Mouse (Mus musculus): ENCODE measurements at regions not wholly inside any gene's neighbourhood (a gene's known extent, or its start where the extent isn't known, plus 50 kb on each side); places are given as distances from the start of the nearest gene placed in this dataset.

DNA sequence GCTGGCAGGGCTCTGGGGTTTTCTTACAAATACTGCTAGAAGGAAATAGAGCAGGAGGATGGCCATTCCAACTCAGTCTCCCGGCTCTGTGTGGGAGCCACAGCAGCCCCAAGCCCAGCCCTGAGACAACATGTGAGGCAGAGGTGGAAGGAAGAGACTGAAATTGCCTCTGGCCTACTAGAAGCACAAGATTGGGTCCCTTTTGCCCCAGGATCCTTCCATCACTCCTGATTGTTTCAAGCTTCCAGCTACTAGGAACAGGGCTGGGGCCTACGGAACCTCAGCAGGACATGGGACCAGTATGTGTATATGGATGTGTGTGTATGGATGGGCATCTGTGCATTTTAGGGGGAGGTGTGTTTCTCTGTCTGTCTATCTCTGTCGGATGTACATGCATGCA, 97.9 kb downstream of the 1810010D01Rik start:
- H3K9me3 ChIP-seq (ENCODE audit: control insufficient read depth, low read length) = no peaks in the 10 kb centered on the region
- 85% methylated on average over 3 of the region's 3 CpGs for WGBS
- H3K4me3 ChIP-seq (replicated peaks; ENCODE audit: low read length) = no peak overlapping the region
- no peak for TF ChIP-seq POLR2A (IDR thresholded peaks at IDR 0.05; ENCODE audit: borderline replicate concordance, extremely low read depth, insufficient read depth, insufficient read length)
- H3K9ac ChIP-seq (ENCODE audit: low read depth, low read length, severe bottlenecking) = no peak overlapping the region
- H3K36me3 ChIP-seq (ENCODE audit: control insufficient read depth, insufficient read depth, low read length) = no peaks in the 10 kb centered on the region
- no peak overlapping the region for H3K4me2 ChIP-seq (replicated peaks; ENCODE audit: low read depth, low read length, severe bottlenecking)
- peaks cover 21% of the 10 kb centered on the region for H3K4me1 ChIP-seq (ENCODE audit: control insufficient read depth, insufficient read depth, low read length)
- ATAC-seq (ENCODE audit: low FRiP score, low read depth) (no peak), DNase-seq (ENCODE audit: low spot score) (no peak)
- no peak overlapping the region for H3K27ac ChIP-seq (replicated peaks; ENCODE audit: low read depth, low read length)
- H3K27me3 ChIP-seq (ENCODE audit: control insufficient read depth, insufficient read depth, low read length) = no peaks in the 10 kb centered on the region

GRCm38 (mm10) chr7:145109471-145109870, 98.4 kb downstream of the 1810010D01Rik start:
- Histone ChIP-seq H3K9ac (ENCODE audit: low read depth, low read length, severe bottlenecking) (no peak overlapping the region), H3K27me3 (ENCODE audit: control insufficient read depth, insufficient read depth, low read length) (no peaks in the 10 kb centered on the region), H3K4me3 (replicated peaks; ENCODE audit: low read length) (no peak overlapping the region), H3K4me1 (ENCODE audit: control insufficient read depth, insufficient read depth, low read length) (peaks cover 21% of the 10 kb centered on the region), H3K27ac (replicated peaks; ENCODE audit: low read depth, low read length) (no peak overlapping the region), H3K4me2 (replicated peaks; ENCODE audit: low read depth, low read length, severe bottlenecking) (no peak overlapping the region), H3K9me3 (ENCODE audit: control insufficient read depth, low read length) (no peaks in the 10 kb centered on the region), H3K36me3 (ENCODE audit: control insufficient read depth, insufficient read depth, low read length) (no peaks in the 10 kb centered on the region)
- TF ChIP-seq POLR2A (IDR thresholded peaks at IDR 0.05; ENCODE audit: borderline replicate concordance, extremely low read depth, insufficient read depth, insufficient read length) = no peak
- no peak for ATAC-seq (ENCODE audit: low FRiP score, low read depth)
- 73% methylated on average over 4 of the region's 4 CpGs for WGBS
- DNase-seq (ENCODE audit: low spot score) = no peak

DNA sequence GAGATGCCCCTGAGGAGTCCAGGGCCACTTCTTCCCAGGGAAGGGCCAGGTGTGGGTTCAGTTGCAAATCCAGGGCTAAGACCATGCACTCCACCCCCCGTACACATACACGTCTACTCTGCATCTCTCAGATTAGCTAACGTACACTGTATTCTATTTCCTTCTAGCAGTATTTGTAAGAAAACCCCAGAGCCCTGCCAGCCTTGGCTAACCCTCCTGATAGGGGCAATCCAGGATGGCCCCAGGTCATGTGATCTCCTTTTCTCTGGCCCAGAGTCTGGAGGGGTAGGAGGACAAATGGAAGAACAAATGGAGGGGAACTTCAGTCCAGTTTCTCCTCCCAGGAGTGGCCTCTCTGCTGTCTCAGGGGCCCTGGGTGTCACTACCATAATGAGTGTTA, 98.9 kb downstream of the 1810010D01Rik start:
- Histone ChIP-seq H3K4me3 (replicated peaks; ENCODE audit: low read length) (no peak overlapping the region), H3K27me3 (ENCODE audit: control insufficient read depth, insufficient read depth, low read length) (no peaks in the 10 kb centered on the region), H3K9me3 (ENCODE audit: control insufficient read depth, low read length) (no peaks in the 10 kb centered on the region), H3K27ac (replicated peaks; ENCODE audit: low read depth, low read length) (no peak overlapping the region), H3K36me3 (ENCODE audit: control insufficient read depth, insufficient read depth, low read length) (no peaks in the 10 kb centered on the region), H3K4me2 (replicated peaks; ENCODE audit: low read depth, low read length, severe bottlenecking) (no peak overlapping the region), H3K4me1 (ENCODE audit: control insufficient read depth, insufficient read depth, low read length) (peaks cover 21% of the 10 kb centered on the region), H3K9ac (ENCODE audit: low read depth, low read length, severe bottlenecking) (no peak overlapping the region)
- DNase-seq (ENCODE audit: low spot score) = no peak
- ATAC-seq (ENCODE audit: low FRiP score, low read depth) = no peak
- TF ChIP-seq POLR2A (IDR thresholded peaks at IDR 0.05; ENCODE audit: borderline replicate concordance, extremely low read depth, insufficient read depth, insufficient read length) = no peak
- WGBS = 73% methylated on average over 3 of the region's 3 CpGs

GRCm38 (mm10) chr7:145107575-145108170, 100.2 kb downstream of the 1810010D01Rik start:
- no peak for TF ChIP-seq POLR2A (IDR thresholded peaks at IDR 0.05; ENCODE audit: borderline replicate concordance, extremely low read depth, insufficient read depth, insufficient read length)
- WGBS = 80% methylated on average over 2 of the region's 2 CpGs
- H3K4me2 ChIP-seq (replicated peaks; ENCODE audit: low read depth, low read length, severe bottlenecking) = no peak overlapping the region
- DNase-seq (ENCODE audit: low spot score) (no peak), ATAC-seq (ENCODE audit: low FRiP score, low read depth) (no peak)
- H3K9ac ChIP-seq (ENCODE audit: low read depth, low read length, severe bottlenecking) = no peak overlapping the region
- no peaks in the 10 kb centered on the region for H3K9me3 ChIP-seq (ENCODE audit: control insufficient read depth, low read length)
- peaks cover 22% of the 10 kb centered on the region for H3K4me1 ChIP-seq (ENCODE audit: control insufficient read depth, insufficient read depth, low read length)
- H3K27me3 ChIP-seq (ENCODE audit: control insufficient read depth, insufficient read depth, low read length) = no peaks in the 10 kb centered on the region
- H3K36me3 ChIP-seq (ENCODE audit: control insufficient read depth, insufficient read depth, low read length) = no peaks in the 10 kb centered on the region
- H3K27ac ChIP-seq (replicated peaks; ENCODE audit: low read depth, low read length) = no peak overlapping the region
- no peak overlapping the region for H3K4me3 ChIP-seq (replicated peaks; ENCODE audit: low read length)

GRCm38 (mm10) chr7:145106494-145106849, 101.4 kb downstream of the 1810010D01Rik start:
- H3K9me3 ChIP-seq (ENCODE audit: control insufficient read depth, low read length) = no peaks in the 10 kb centered on the region
- DNase-seq (ENCODE audit: low spot score) (no peak), ATAC-seq (ENCODE audit: low FRiP score, low read depth) (no peak)
- 55% methylated on average over 4 of the region's 4 CpGs for WGBS
- no peaks in the 10 kb centered on the region for H3K27me3 ChIP-seq (ENCODE audit: control insufficient read depth, insufficient read depth, low read length)
- no peak overlapping the region for H3K9ac ChIP-seq (ENCODE audit: low read depth, low read length, severe bottlenecking)
- no peak overlapping the region for H3K4me2 ChIP-seq (replicated peaks; ENCODE audit: low read depth, low read length, severe bottlenecking)
- TF ChIP-seq POLR2A (IDR thresholded peaks at IDR 0.05; ENCODE audit: borderline replicate concordance, extremely low read depth, insufficient read depth, insufficient read length) = no peak
- no peak overlapping the region for H3K27ac ChIP-seq (replicated peaks; ENCODE audit: low read depth, low read length)
- H3K36me3 ChIP-seq (ENCODE audit: control insufficient read depth, insufficient read depth, low read length) = no peaks in the 10 kb centered on the region
- no peak overlapping the region for H3K4me3 ChIP-seq (replicated peaks; ENCODE audit: low read length)
- peaks cover 23% of the 10 kb centered on the region for H3K4me1 ChIP-seq (ENCODE audit: control insufficient read depth, insufficient read depth, low read length)
